Mouse (Mus musculus) adrenal gland, adult 2 months (tissue): ENCODE data around the gene Slco1a5. TPM values are rescaled to one million over a fixed set of nuclear protein-coding genes. Genes with fewer than 3 reads are reported as not detected.
"Not testable (repeated sequence)": the region's sequence is repeated elsewhere in the genome, so short reads cannot be mapped to it uniquely, and the experiment has no call there.

Experiments used
- DNase-seq: peaks from one replicate; pipeline ENCODE4 v3.0.0; 2021
- polyA plus RNA-seq: library from polyadenylated mRNA; depleted of rRNA; stranded (reverse); fragments of >200 nt; gene quantifications from 2 replicates; pipeline ENCODE4 v1.2.3, GENCODE M21; 2012; rRNA removed
- total RNA-seq, 2 experiments: library from RNA; stranded (reverse); gene quantifications; 2 replicates each; pipeline ENCODE4 v1.2.3; 2021

Slco1a5 gene
- total and polyA plus RNA-seq, 3 experiments, result not detected

- DNase-seq, result no peak
Observed at GRCm38 (mm10) chr6:142298098-142298497, 24.7 kb downstream of the Slco1a5 start, which contains the start of gene Iapp. TSS of gene Iapp (plus strand) at chr6:142298423.

DNA sequence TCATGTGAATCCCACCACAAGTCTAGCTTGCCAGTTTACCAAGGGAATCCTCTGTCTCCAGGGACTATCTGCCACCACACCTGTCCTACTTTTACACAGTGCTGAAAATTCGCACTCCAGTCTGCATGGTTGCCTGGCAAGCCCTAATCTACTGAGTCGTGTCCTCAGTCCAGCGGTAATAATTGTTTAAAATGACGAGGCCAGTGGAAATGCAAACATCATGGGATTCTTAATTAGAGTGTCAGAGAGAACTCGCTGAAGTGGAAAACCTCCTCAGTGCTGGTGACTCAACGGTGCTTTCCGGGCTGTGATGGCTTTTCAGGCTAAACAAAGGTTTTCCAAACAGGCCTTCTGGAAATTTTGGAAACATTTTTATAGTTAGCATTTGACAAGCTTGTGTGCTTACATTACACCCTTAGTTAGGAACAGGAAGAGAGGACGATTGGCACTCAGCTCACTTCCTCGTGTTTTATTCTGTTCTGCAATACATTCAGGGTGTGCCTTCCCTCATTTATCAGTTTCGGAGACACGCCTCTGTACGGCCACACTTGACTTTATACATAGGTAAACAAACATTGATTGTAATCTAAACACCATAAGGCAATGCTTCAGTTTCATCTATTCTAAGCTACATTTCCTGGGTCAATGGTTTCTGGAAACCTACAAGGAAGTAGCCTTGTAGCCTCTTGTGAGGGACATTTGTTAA lies 33.2 kb downstream of the Slco1a5 start:
- no peak for DNase-seq

DNA sequence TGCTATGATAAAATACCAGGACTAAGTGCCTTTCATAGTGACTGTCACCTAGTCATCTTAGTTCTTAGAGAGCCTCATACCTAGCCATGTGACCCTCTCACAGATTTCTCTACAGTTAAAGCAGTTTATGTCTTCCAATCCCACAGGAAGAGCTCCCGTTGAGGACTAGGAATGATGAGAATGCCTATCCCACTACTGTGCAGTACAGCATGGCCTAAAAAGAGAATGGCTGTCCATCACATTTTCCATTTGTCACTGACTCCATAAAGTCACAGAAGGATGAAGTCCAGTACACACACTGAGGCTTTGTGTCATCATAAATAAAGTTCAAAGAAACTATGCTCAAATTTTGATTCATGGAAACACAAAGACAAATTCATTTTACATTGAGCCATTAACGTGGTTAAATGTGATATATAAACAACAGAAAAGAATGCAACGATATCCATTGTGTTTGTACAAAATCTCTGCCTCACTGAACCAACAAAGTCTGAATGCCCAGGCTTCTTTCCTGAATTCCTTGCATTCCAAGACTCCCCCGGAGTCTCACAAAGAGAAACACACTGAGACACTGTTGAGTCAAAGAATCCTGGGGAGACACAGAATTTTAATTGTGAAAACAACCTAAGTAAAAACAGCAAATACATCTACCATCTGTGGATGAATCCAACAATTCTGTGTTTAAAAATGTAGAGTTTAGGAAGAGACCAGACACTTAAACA lies 46.9 kb downstream of the Slco1a5 start:
- DNase-seq, result no peak

- DNase-seq, result not testable (repeated sequence)
Observed at GRCm38 (mm10) chr6:142250738-142251307, 72.0 kb downstream of the Slco1a5 start.

DNA sequence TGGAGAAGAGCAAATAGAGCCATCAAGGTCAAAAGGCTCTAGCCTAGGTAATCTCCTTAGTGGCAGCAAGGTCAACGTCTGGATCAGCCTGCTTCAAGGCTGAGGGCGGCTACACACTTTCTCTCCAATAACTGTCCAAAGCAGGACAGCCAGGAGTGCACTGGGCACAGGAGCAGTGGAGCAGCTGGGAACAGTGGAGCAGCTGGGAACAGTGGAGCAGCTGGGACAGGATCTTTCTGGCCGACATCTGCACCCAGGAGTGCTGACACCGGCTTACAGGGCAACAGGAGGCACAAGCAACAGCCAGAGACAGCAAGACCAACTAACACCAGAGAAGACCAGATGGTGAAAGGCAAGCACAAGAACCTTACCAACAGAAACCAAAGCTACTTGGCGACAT lies 77.7 kb downstream of the Slco1a5 start:
- DNase-seq, result no peak

- no peak for DNase-seq
Observed at GRCm38 (mm10) chr6:142239468-142239867, 83.3 kb downstream of the Slco1a5 start.

DNA sequence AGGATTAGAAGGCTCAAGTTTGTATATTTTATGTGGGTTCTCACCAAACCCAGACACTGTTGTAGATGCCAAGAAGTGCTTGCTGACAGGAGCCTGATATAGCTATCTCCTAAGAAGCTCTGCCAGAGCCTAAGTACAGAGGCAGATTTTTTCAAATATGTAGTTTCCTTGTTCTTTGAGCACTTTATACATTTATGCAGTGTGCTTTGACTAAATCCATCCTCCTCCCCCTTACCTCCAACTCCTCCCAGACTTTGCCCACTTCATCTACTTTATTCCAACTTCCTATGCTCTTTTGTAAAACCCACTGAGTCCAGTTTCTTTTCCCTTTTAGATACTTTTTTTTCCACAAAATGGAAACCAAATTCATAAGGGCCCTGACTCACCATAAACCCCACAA lies 102.6 kb downstream of the Slco1a5 start:
- DNase-seq, result no peak

DNA sequence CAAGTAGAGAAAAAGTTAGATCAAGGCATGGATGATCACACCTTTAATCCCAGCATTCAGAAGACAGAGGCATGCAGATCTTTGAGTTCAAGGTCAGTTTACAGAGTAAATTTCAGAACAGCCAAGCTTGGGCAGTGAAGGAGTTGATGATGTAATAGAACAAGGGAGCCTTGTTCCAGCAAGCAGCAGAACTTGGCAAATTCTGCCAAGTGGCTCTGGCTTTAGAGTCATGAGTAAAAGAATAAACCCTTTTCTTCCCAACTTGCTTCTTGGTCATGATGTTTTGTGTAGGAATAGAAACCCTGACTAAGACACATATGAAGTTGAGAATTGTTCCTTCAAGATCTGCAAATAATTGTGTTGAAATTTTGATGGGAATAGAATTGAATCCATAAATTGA lies 111.0 kb downstream of the Slco1a5 start:
- DNase-seq, result no peak

- no peak for DNase-seq
Observed at GRCm38 (mm10) chr6:142209749-142210148, 113.0 kb downstream of the Slco1a5 start.

DNA sequence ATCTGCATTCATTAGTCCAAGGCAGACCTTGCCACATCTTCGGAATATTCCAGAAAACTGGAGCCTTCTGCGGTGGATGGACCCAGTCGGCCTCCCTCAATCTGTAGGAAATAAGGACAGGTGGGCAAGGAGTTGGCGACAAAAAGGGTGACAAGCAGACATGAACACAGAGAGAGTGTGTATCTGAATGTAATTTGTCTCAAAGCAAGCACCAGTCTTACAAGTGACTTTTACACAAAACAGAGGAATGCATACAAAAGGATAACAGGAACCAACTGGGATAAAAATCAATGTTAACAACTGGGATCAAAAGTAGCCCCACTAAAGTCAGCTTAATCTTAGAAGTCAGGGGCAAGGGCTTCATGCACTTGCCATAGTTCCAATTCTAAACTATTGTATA lies 114.4 kb downstream of the Slco1a5 start, which contains the start of gene Slco1a6:
Gene Slco1a6, minus strand, starts transcription at position 101 of the 400 bp plus-strand sequence.
- no peak for DNase-seq

DNA sequence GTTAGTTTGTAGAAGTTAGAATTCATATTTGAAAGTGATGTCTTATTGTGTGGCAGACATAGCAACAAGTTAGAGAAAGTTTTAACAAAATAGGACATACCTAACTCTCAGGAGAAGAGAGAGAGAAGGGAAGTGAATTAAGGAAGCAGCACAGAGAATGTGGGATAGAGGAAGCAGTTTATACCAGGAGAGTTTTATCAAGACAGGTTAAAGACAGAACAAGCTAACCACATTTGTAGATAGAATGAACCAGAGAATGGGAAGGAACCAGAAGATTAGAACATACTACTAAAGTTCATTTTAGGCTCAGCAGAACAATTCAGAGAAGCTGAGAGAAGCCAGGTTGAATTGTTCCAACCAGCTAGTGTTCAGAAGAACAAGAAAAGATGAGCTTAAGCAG lies 122.3 kb downstream of the Slco1a5 start:
- DNase-seq, result no peak

DNA sequence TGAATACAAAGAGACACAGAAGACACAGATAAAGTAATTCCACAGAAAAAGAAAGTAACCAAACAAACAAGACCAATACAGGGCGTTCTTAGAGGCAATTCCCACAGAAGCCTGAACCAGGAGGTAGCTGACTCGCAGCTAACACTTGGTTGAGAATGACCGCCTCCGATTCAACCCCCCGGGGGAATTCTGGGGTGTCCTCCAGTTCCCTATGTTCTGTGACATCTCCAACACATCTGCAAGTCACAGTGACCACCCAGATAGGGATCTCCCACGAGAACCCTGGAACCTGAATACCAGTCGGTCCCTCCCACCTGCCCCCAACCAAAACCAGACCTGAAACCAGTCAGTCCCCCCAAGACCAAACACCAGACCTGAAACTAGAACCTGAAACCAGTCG lies 128.5 kb downstream of the Slco1a5 start:
- DNase-seq, result no peak

- DNase-seq, result peak; percentile 5
Observed at GRCm38 (mm10) chr6:142191962-142192361, 130.8 kb downstream of the Slco1a5 start.

- DNase-seq, result no peak
Observed at GRCm38 (mm10) chr6:142187426-142187825, 135.4 kb downstream of the Slco1a5 start.

DNA sequence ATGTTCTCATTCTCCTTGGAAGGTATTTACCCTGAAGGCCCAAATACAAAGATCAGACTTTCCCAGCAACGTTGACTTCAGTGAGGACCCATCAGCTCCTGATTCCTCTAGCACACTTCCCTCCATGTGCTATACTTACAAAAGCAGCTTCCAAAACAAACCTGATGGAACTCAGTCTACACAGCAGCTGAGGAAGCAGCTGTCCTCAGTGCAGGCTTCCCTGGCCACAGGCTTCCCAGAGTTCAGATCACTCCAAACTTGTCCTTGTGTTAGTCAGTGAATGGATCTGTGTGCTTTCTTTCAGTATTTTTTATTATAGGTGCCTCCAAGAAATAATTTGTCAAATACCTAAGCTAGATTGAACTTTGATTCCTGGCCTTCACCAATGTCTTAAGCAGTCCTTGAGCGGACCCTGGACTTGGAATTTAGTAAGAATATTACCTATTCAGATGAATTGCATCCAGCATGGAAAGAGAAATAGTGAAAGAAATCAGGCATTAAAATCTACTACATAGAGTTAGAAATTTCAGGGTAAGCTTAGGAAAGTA lies 136.8 kb downstream of the Slco1a5 start:
- no peak for DNase-seq

Other genes starting within 250 kb of the Slco1a5 start
- not detected for gene Slco1a6, start 114.5 kb downstream of the Slco1a5 start, total RNA-seq
- gene Slco1a6, start 114.5 kb downstream of the Slco1a5 start, polyA plus RNA-seq, result not detected in 2 replicates
- gene Iapp, start 24.6 kb downstream of the Slco1a5 start, total RNA-seq, result not detected
- gene Iapp, start 24.6 kb downstream of the Slco1a5 start, polyA plus RNA-seq, result not detected in 2 replicates
- 10 to 100 TPM in 1 of 2 experiments, 1 to 10 TPM in 1; 7.7 to 12.3 TPM for gene Pyroxd1, start 22.7 kb upstream of the Slco1a5 start, total RNA-seq
- gene Pyroxd1, start 22.7 kb upstream of the Slco1a5 start, polyA plus RNA-seq, result 2.7 and 3.5 TPM in 2 replicates
- gene Recql, start 64.1 kb upstream of the Slco1a5 start, total RNA-seq, result 10 to 100 TPM in 1 of 2 experiments, 1 to 10 TPM in 1; 9.6 to 16.1 TPM
- gene Recql, start 64.1 kb upstream of the Slco1a5 start, polyA plus RNA-seq, result 1.5 and 2.1 TPM in 2 replicates
- gene Golt1b, start 64.2 kb upstream of the Slco1a5 start, total RNA-seq, result 10 to 100 TPM; 38.1 to 39.1 TPM
- gene Golt1b, start 64.2 kb upstream of the Slco1a5 start, polyA plus RNA-seq, result 2.6 and 3.7 TPM in 2 replicates
- gene Spx, start 90.5 kb upstream of the Slco1a5 start, total RNA-seq, result under 1 TPM; 0.17 to 0.49 TPM
- gene Spx, start 90.5 kb upstream of the Slco1a5 start, polyA plus RNA-seq, result 0.30 and 0.42 TPM in 2 replicates
- 10 to 100 TPM in 1 of 2 experiments, 1 to 10 TPM in 1; 9.8 to 18.5 TPM for gene Gys2, start 150.1 kb upstream of the Slco1a5 start, total RNA-seq
- gene Gys2, start 150.1 kb upstream of the Slco1a5 start, polyA plus RNA-seq, result 2.5 and 3.0 TPM in 2 replicates
- gene Ldhb, start 185.0 kb upstream of the Slco1a5 start, total RNA-seq, result 100 to 1,000 TPM; 222 to 343 TPM
- 39.7 and 47.7 TPM in 2 replicates for gene Ldhb, start 185.0 kb upstream of the Slco1a5 start, polyA plus RNA-seq
- gene Kcnj8, start 248.6 kb upstream of the Slco1a5 start, total RNA-seq, result 10 to 100 TPM in 1 of 2 experiments, 1 to 10 TPM in 1; 6.4 to 12.1 TPM
- gene Kcnj8, start 248.6 kb upstream of the Slco1a5 start, polyA plus RNA-seq, result 5.6 and 7.6 TPM in 2 replicates